Mouse (Mus musculus) C2C12 (cell line): ENCODE results near the gene Nrxn3. TPM values are rescaled to one million over a fixed set of nuclear protein-coding genes. Genes with fewer than 3 reads are reported as not detected.
A peak's percentile ranks its signal among the peaks of the same experiment; 100 is the strongest.

Experiments used
- H3K27me3 ChIP-seq: one replicate; pipeline ENCODE4 v1.6.1; 2011; ENCODE audit not compliant: control insufficient read depth, insufficient read depth, insufficient read length
- H3K36me3 ChIP-seq: one replicate; pipeline ENCODE4 v1.6.1; 2011; ENCODE audit not compliant: control insufficient read depth, insufficient read depth
- H3K4me3 ChIP-seq: one replicate; pipeline ENCODE4 v1.5.1; 2011; ENCODE audit warnings: mild to moderate bottlenecking, control low read depth; ENCODE audit not compliant: poor library complexity, insufficient read depth, severe bottlenecking
- H3K79me2 ChIP-seq: one replicate; pipeline ENCODE4 v1.6.1; 2011; ENCODE audit not compliant: control insufficient read depth, insufficient read depth
- H3K79me3 ChIP-seq: one replicate; pipeline ENCODE4 v1.6.1; 2011; ENCODE audit warnings: low read depth, control low read depth
- H3ac ChIP-seq: one replicate; pipeline ENCODE3; 2011; ENCODE audit warnings: low read depth; ENCODE audit not compliant: control insufficient read depth, insufficient read length
- CEBPB ChIP-seq: IDR thresholded peaks from one replicate; pipeline ENCODE4 v1.6.1; 2011; ENCODE audit warnings: low read depth, mild to moderate bottlenecking, control low read depth, moderate library complexity
- CTCF ChIP-seq: IDR thresholded peaks from one replicate; pipeline ENCODE4 v1.5.1; 2011; ENCODE audit not compliant: control insufficient read depth, insufficient read depth, insufficient read length
- FOSL1 ChIP-seq: IDR thresholded peaks from one replicate; pipeline ENCODE4 v1.8.0; 2011; ENCODE audit warnings: mild to moderate bottlenecking, low read length; ENCODE audit not compliant: poor library complexity, insufficient read depth, severe bottlenecking
- MAX ChIP-seq: IDR thresholded peaks from one replicate; pipeline ENCODE4 v1.6.1; 2011; ENCODE audit warnings: mild to moderate bottlenecking, control low read depth
- MYOD1 ChIP-seq: IDR thresholded peaks from one replicate; pipeline ENCODE4 v1.6.1; 2011; ENCODE audit warnings: low read depth; ENCODE audit not compliant: control insufficient read depth, insufficient read length
- MYOG ChIP-seq: IDR thresholded peaks from one replicate; pipeline ENCODE4 v1.6.1; 2011; ENCODE audit not compliant: control insufficient read depth, insufficient read length; ENCODE audit errors: extremely low read depth
- USF1 ChIP-seq: IDR thresholded peaks from one replicate; pipeline ENCODE4 v1.6.1; 2011; ENCODE audit warnings: low read depth, mild to moderate bottlenecking, control low read depth, moderate library complexity
- polyA plus RNA-seq: library from polyadenylated mRNA; unstranded; fragments of >200 nt; fragmentation: generic; extraction: Trizol; gene quantifications from one replicate; pipeline ENCODE4 v1.2.1, GENCODE M21; 2012; ENCODE audit warnings: missing spikeins

The Nrxn3 gene
- polyA plus RNA-seq, 1 experiment: 0.01 TPM

DNA sequence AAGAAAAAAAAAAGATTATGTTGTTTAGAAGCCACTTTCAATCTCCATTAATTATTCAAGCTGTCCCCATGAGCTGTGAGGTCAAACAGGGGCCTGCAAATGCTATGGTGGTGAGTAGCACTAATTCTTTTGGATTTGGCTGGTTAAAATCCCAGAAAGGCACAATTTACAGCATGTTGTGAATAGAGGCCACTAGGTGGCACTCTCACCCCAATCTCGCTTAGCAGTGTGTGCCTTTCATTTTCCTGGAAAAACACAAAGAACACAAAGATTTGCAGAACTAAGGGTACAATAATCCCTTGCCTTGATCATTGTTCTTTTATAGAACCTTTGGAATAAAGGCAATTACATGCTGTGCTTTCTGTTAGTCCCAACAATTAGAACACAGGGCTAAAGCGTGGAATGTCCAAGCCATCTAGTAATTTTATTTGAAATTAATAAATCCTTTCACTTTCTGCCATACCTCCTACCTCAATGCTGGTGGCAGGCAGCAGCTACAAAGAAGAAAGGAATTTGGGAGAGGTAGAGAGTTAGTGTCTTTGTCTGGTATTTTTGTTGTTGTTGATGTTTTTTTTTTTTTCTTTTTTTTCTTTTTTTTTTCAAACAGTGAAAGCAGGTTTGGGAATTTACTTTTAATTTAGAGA lies 782.6 kb downstream of the Nrxn3 start:
- TF ChIP-seq FOSL1 (no peak), USF1 (no peak), MAX (no peak), MYOG (no peak), CTCF (peak; percentile 52)
- H3K4me3 ChIP-seq: no peak overlapping the region
- no peaks in the 10 kb centered on the region for H3K79me3 ChIP-seq
- no peak overlapping the region for H3ac ChIP-seq
- no peaks in the 10 kb centered on the region for H3K27me3 ChIP-seq
- H3K36me3 ChIP-seq: no peaks in the 10 kb centered on the region
- H3K79me2 ChIP-seq: no peaks in the 10 kb centered on the region

DNA sequence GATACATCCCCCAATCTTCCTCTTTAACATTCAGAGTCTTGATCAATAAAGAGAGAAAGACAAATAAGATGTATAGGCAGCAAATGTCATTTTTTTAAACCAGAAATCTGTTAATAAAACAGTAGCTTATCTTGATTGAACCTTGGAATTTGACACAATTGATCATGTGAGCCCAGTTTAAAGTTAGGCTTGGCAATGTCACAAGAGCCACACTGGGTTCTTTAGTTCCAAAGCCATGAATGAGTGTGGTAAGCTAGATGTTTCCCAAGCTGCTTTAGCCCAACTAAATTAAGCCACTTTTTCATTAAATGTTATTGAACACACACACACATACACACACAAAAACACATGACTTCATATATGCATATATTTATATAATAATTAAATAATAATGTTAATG lies 786.3 kb downstream of the Nrxn3 start:
- Histone ChIP-seq H3K79me2 (no peaks in the 10 kb centered on the region), H3K36me3 (no peaks in the 10 kb centered on the region), H3ac (no peak overlapping the region), H3K79me3 (no peaks in the 10 kb centered on the region), H3K27me3 (no peaks in the 10 kb centered on the region), H3K4me3 (no peak overlapping the region)
- TF ChIP-seq USF1: no peak
- no peak for TF ChIP-seq MYOD1
- TF ChIP-seq CTCF: no peak
- no peak for TF ChIP-seq MYOG
- no peak for TF ChIP-seq MAX
- TF ChIP-seq FOSL1: no peak
- TF ChIP-seq CEBPB: no peak

DNA sequence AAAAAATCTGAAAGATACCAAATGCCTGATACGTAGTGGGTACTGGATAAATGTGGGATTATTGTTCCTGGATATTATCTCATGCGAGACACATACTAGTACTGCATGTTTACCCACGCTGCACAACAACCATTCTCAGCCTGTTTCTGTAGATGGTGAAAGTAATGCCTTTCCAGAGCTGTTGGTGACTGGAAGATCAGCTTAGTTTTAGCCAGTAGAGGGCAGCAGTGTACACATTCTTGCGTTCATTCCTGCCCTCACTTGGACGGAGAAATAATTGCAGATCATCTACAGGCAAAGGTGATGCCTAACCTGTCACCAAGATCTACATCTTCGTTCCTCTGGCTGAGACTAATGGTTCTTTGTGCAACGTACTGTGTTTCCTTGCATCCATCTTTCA lies 791.1 kb downstream of the Nrxn3 start:
- Histone ChIP-seq H3K79me2 (no peaks in the 10 kb centered on the region), H3K27me3 (no peaks in the 10 kb centered on the region), H3ac (no peak overlapping the region), H3K4me3 (no peak overlapping the region), H3K79me3 (no peaks in the 10 kb centered on the region), H3K36me3 (no peaks in the 10 kb centered on the region)
- TF ChIP-seq MYOG: no peak
- peak; percentile 75 for TF ChIP-seq CTCF

DNA sequence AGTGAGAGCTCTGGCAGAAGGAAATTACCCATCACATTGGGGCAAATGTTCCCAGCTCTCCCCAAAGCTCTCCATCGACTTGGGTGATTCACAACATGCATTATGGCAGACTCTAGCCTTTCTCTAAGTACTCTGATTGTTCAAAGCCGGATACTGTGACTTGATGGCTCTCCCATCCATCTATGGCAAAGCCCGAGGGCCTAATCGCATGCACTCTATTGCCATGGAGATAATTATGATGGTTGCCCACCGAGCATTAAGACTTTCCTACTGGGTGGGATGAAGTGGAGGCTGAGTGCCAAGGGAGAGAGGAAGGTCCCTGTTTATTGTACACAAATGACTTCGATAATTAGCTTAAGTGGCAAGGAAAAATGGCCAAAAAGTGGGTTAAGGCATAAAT lies 793.4 kb downstream of the Nrxn3 start:
- TF ChIP-seq MYOD1: no peak
- no peak for TF ChIP-seq CEBPB
- no peak for TF ChIP-seq USF1
- TF ChIP-seq FOSL1: no peak
- no peak for TF ChIP-seq MYOG
- TF ChIP-seq MAX: no peak
- no peak for TF ChIP-seq CTCF
- Histone ChIP-seq H3K27me3 (no peaks in the 10 kb centered on the region), H3K36me3 (no peaks in the 10 kb centered on the region), H3K4me3 (no peak overlapping the region), H3K79me2 (no peaks in the 10 kb centered on the region), H3ac (no peak overlapping the region), H3K79me3 (no peaks in the 10 kb centered on the region)

DNA sequence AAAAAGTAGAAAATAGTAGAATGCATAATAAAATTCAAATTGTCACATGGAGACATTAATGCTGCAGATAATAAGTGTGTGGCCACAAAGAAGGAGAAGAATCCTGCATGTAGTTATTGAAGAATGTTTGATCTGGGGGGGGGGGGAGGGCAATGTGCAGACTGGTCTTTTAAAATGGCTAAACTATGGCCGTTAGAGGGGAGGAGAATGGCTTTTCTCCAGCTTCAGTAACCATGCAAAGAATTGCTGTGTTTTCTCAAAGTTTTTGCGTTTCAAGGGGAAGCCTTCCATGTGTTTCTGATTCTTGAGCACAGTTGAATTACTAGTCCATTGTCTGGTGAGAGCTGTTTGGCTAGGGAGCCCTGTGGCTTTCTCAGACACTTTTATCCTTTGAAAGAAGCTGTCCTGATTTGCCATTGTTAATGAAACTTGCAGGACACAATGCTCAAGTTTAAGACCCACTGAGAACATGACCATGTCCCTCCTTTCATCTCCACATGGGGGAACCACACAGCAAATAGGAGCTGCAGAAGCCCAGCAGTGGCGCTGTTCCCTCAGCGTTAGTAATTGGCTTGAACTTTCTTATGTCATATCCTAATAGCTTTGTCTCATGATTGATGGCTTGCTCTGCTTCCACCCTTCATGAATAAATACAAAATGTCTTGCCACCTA lies 808.1 kb downstream of the Nrxn3 start:
- no peaks in the 10 kb centered on the region for H3K36me3 ChIP-seq
- no peak for TF ChIP-seq CEBPB
- TF ChIP-seq MAX: no peak
- TF ChIP-seq FOSL1: no peak
- no peak for TF ChIP-seq CTCF
- no peak for TF ChIP-seq MYOG
- TF ChIP-seq MYOD1: no peak
- TF ChIP-seq USF1: no peak
- H3K79me3 ChIP-seq: no peaks in the 10 kb centered on the region
- H3K79me2 ChIP-seq: no peaks in the 10 kb centered on the region
- no peaks in the 10 kb centered on the region for H3K27me3 ChIP-seq
- no peak overlapping the region for H3ac ChIP-seq
- no peak overlapping the region for H3K4me3 ChIP-seq

DNA sequence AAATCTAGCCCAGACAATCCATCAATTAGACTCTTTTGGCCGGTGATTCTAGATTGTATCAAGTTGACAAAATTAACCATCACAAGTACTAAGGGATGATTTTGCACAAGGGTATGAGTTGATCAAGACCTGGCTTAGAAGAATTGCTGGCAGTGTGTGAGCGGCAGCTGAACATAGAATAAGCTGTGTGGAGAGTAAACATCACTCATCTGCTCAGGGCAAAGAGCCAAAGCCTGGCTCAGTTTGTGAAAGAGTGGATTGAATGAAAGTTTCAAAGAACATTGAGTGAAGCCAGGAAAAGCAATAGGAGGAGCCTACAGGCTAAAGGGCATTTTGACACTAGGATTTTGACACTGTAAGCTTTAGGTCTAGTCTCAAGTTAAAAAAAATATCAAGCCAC lies 828.6 kb downstream of the Nrxn3 start:
- no peak overlapping the region for H3ac ChIP-seq
- no peak overlapping the region for H3K4me3 ChIP-seq
- H3K79me3 ChIP-seq: no peaks in the 10 kb centered on the region
- no peaks in the 10 kb centered on the region for H3K27me3 ChIP-seq
- H3K79me2 ChIP-seq: no peaks in the 10 kb centered on the region
- H3K36me3 ChIP-seq: no peaks in the 10 kb centered on the region
- no peak for TF ChIP-seq USF1
- TF ChIP-seq MYOG: no peak
- TF ChIP-seq CEBPB: no peak
- no peak for TF ChIP-seq CTCF
- TF ChIP-seq FOSL1: no peak
- no peak for TF ChIP-seq MAX
- no peak for TF ChIP-seq MYOD1
